Mouse (Mus musculus) thymus, adult 2 months (tissue): ENCODE measurements around the gene Npc2. TPM values are rescaled to one million over a fixed set of nuclear protein-coding genes. Genes with fewer than 3 reads are reported as not detected.

ENCODE experiments used
- DNase-seq: peaks from one replicate; pipeline ENCODE4 v3.0.0; 2021
- H3K27ac ChIP-seq: fragments of 200-500 bp; 2 replicates; pipeline ENCODE4 v1.5.1; 2012; ENCODE audit warnings: low read length, control low read depth; ENCODE audit not compliant: control insufficient read depth, insufficient read depth
- H3K27me3 ChIP-seq: fragments of 200-500 bp; 2 replicates; pipeline ENCODE4 v1.6.1; 2012; ENCODE audit warnings: mild to moderate bottlenecking, low read length, moderate library complexity, mixed read lengths; ENCODE audit not compliant: control insufficient read depth, insufficient read depth
- H3K36me3 ChIP-seq: fragments of 200-500 bp; 2 replicates; pipeline ENCODE4 v1.6.1; 2012; ENCODE audit warnings: mild to moderate bottlenecking, low read length, moderate library complexity; ENCODE audit not compliant: control insufficient read depth, insufficient read depth
- H3K4me1 ChIP-seq: fragments of 200-500 bp; replicated peaks from 2 replicates; pipeline ENCODE4 v1.6.1; 2012; ENCODE audit warnings: low read length; ENCODE audit not compliant: control insufficient read depth, insufficient read depth
- H3K4me3 ChIP-seq: fragments of 200-500 bp; 2 replicates; pipeline ENCODE4 v1.5.1; 2012; ENCODE audit warnings: mild to moderate bottlenecking, low read length, control low read depth, moderate library complexity; ENCODE audit not compliant: control insufficient read depth, insufficient read depth
- CTCF ChIP-seq: fragments of 200-500 bp; IDR thresholded peaks from 2 replicates; pipeline ENCODE4 v1.5.1; 2012; ENCODE audit warnings: mild to moderate bottlenecking, control low read depth, low read length, moderate library complexity, borderline replicate concordance; ENCODE audit not compliant: control insufficient read depth, poor library complexity, insufficient read depth; ENCODE audit errors: extremely low read depth
- POLR2A ChIP-seq: fragments of 200-500 bp; IDR thresholded peaks from 2 replicates; pipeline ENCODE4 v1.6.1; 2012; ENCODE audit warnings: mild to moderate bottlenecking, low read length, control low read depth, moderate library complexity; ENCODE audit not compliant: control insufficient read depth, poor library complexity, insufficient read depth; ENCODE audit errors: extremely low read depth
- WGBS: fragments of 180-500 bp; shearing (Covaris S2); methylation state at CpG from one replicate; pipeline ENCODE4 v1.1.7; 2018; 5-methylcytosine and 5-hydroxymethylcytosine counted together
- polyA plus RNA-seq: library from polyadenylated mRNA; depleted of rRNA; stranded (reverse); fragments of >200 nt; gene quantifications from 2 replicates; pipeline ENCODE4 v1.2.3, GENCODE M21; 2012; rRNA removed

Npc2 gene
- polyA plus RNA-seq, 1 experiment: 256 TPM

DNA sequence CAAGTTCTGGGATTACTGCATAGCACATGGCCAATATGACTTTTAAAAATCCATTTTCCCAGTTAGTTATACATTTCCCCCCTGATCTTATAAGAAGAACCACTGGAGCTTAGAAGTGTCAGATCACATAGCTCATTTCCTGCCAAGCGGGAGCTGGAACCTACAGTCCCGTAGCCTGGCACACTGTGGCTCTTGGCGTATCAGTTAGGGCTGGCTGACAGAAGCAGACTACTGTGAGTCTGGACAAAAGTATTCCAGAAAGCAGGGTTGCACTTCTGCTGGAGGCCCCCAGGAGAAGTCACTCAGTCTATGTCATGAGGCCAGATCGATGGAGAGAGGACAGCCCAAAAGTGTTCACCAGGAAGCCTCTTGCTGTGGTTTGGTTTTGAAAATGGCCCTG is 46.6 kb downstream of the Npc2 start:
- no peaks in the 10 kb centered on the region for H3K4me1 ChIP-seq
- WGBS: 70% methylated on average over 4 of the region's 4 CpGs
- no peak overlapping the region for H3K4me3 ChIP-seq
- DNase-seq: no peak
- H3K27ac ChIP-seq: no peak overlapping the region
- TF ChIP-seq POLR2A (no peak), CTCF (no peak)
- no peaks in the 10 kb centered on the region for H3K36me3 ChIP-seq
- H3K27me3 ChIP-seq: no peaks in the 10 kb centered on the region

GRCm38 (mm10) chr12:84718462-84719244 is 54.3 kb downstream of the Npc2 start:
- Histone ChIP-seq H3K4me1 (no peaks in the 10 kb centered on the region), H3K36me3 (no peaks in the 10 kb centered on the region), H3K27ac (no peak overlapping the region), H3K4me3 (no peak overlapping the region), H3K27me3 (no peaks in the 10 kb centered on the region)
- WGBS: 91% methylated on average over 9 of the region's 9 CpGs
- no peak for DNase-seq
- TF ChIP-seq POLR2A: no peak
- TF ChIP-seq CTCF: no peak

GRCm38 (mm10) chr12:84714578-84714977 is 58.4 kb downstream of the Npc2 start:
- 89% methylated on average over 6 of the region's 6 CpGs for WGBS
- H3K4me3 ChIP-seq: no peak overlapping the region
- TF ChIP-seq POLR2A: no peak
- TF ChIP-seq CTCF: no peak
- H3K27me3 ChIP-seq: no peaks in the 10 kb centered on the region
- no peak for DNase-seq
- no peak overlapping the region for H3K27ac ChIP-seq
- no peaks in the 10 kb centered on the region for H3K36me3 ChIP-seq
- no peaks in the 10 kb centered on the region for H3K4me1 ChIP-seq

GRCm38 (mm10) chr12:84709842-84710439 is 63.0 kb downstream of the Npc2 start:
- TF ChIP-seq POLR2A (no peak), CTCF (no peak)
- H3K36me3 ChIP-seq: no peaks in the 10 kb centered on the region
- DNase-seq: no peak

GRCm38 (mm10) chr12:84707804-84708203 is 65.1 kb downstream of the Npc2 start:
- 93% methylated on average over 4 of the region's 4 CpGs for WGBS

More at GRCm38 (mm10) chr12:84709842-84710439, 63.0 kb downstream of the Npc2 start:
- WGBS: 25% methylated on average over 14 of the region's 14 CpGs
- no peak overlapping the region for H3K4me3 ChIP-seq
- H3K27ac ChIP-seq: no peak overlapping the region
- H3K4me1 ChIP-seq: peaks cover 6% of the 10 kb centered on the region; the same call in 1 of the 2 replicates
- H3K27me3 ChIP-seq: no peaks in the 10 kb centered on the region

GRCm38 (mm10) chr12:84706886-84707285 is 66.1 kb downstream of the Npc2 start:
- TF ChIP-seq CTCF (no peak), POLR2A (no peak)
- Histone ChIP-seq H3K36me3 (no peaks in the 10 kb centered on the region), H3K4me1 (peaks cover 6% of the 10 kb centered on the region; the same call in 1 of the 2 replicates), H3K27me3 (no peaks in the 10 kb centered on the region), H3K4me3 (no peak overlapping the region), H3K27ac (no peak overlapping the region)
- WGBS: 81% methylated on average over 4 of the region's 4 CpGs
- no peak for DNase-seq

More at GRCm38 (mm10) chr12:84707804-84708203, 65.1 kb downstream of the Npc2 start:
- Histone ChIP-seq H3K4me3 (no peak overlapping the region), H3K4me1 (peaks cover 6% of the 10 kb centered on the region; the same call in 1 of the 2 replicates), H3K27me3 (no peaks in the 10 kb centered on the region), H3K27ac (no peak overlapping the region), H3K36me3 (no peaks in the 10 kb centered on the region)
- no peak for DNase-seq
- TF ChIP-seq CTCF (no peak), POLR2A (no peak)

Other genes with a start within 250 kb of the Npc2 start
- 0.70 and 0.74 TPM in 2 replicates for gene Vsx2, start 203.4 kb downstream of the Npc2 start, polyA plus RNA-seq
- 35.6 and 39.0 TPM in 2 replicates for gene Abcd4, start 155.7 kb downstream of the Npc2 start, polyA plus RNA-seq
- 0.15 and 0.16 TPM in 2 replicates for gene Vrtn, start 132.1 kb downstream of the Npc2 start, polyA plus RNA-seq
- gene Syndig1l, start 74.3 kb downstream of the Npc2 start, polyA plus RNA-seq: 0.47 and 0.69 TPM in 2 replicates
- 60.6 and 64.2 TPM in 2 replicates for gene Isca2, start 99 bp upstream of the Npc2 start, polyA plus RNA-seq
- gene Ltbp2, start 103.4 kb upstream of the Npc2 start, polyA plus RNA-seq: 14.3 and 15.1 TPM in 2 replicates
- gene Fcf1, start 197.7 kb upstream of the Npc2 start, polyA plus RNA-seq: 44.1 and 66.2 TPM in 2 replicates
- gene Arel1, start 197.7 kb upstream of the Npc2 start, polyA plus RNA-seq: 41.1 and 42.1 TPM in 2 replicates
- gene Ylpm1, start 223.2 kb upstream of the Npc2 start, polyA plus RNA-seq: 32.1 and 40.6 TPM in 2 replicates